Mouse (Mus musculus) adipose tissue, adult 10 weeks (tissue): ENCODE data around the gene Duoxa2. TPM values are rescaled to one million over a fixed set of nuclear protein-coding genes. Genes with fewer than 3 reads are reported as not detected.

Source experiments
- polyA plus RNA-seq: library from polyadenylated mRNA; stranded (reverse); fragments of 350-450 nt; fragmentation: Illumina TruSeq; extraction: RNeasy Lipid Tissue Mini Kit (QIAGEN cat#74804); gene quantifications from one replicate; pipeline ENCODE4 v1.2.3, GENCODE M21; 2014; ENCODE audit warnings: low read depth, low replicate concordance

Duoxa2 gene
- not detected for polyA plus RNA-seq

GRCm38 (mm10) chr2:122298596-122299490, at the start of gene Duoxa2:
Duoxa2 (plus strand) TSS chr2:122298900.

GRCm38 (mm10) chr2:122298096-122298499, 602 bp upstream of the Duoxa2 start, which contains the start of gene Duox2:
Duox2 (minus strand) TSS chr2:122298449.

GRCm38 (mm10) chr2:122313536-122313935, 14.8 kb downstream of the Duoxa2 start, which contains the start of gene Duoxa1:
Duoxa1 (minus strand) TSS chr2:122313730.

GRCm38 (mm10) chr2:122315372-122315771, 16.7 kb downstream of the Duoxa2 start, which contains the start of gene Duox1:
Duox1 (plus strand) TSS chr2:122315672.

Other genes with a start within 250 kb of the Duoxa2 start
- 13.2 TPM for gene Spg11, start 180.5 kb upstream of the Duoxa2 start, polyA plus RNA-seq
- gene B2m, start 151.2 kb upstream of the Duoxa2 start, polyA plus RNA-seq, result 2,912 TPM
- 2.5 TPM for gene Trim69, start 138.2 kb upstream of the Duoxa2 start, polyA plus RNA-seq
- 0.20 TPM for gene Patl2, start 112.7 kb upstream of the Duoxa2 start, polyA plus RNA-seq
- gene Terb2, start 112.6 kb upstream of the Duoxa2 start, polyA plus RNA-seq, result not detected
- 86.4 TPM for gene Sord, start 64.2 kb upstream of the Duoxa2 start, polyA plus RNA-seq
- gene Duox2, start 451 bp upstream of the Duoxa2 start, polyA plus RNA-seq, result 0.24 TPM
- gene Duoxa1, start 14.8 kb downstream of the Duoxa2 start, polyA plus RNA-seq, result 1.0 TPM
- gene Duox1, start 16.8 kb downstream of the Duoxa2 start, polyA plus RNA-seq, result 0.09 TPM
- 15.8 TPM for gene Shf, start 70.3 kb downstream of the Duoxa2 start, polyA plus RNA-seq
- gene Slc28a2, start 127.6 kb downstream of the Duoxa2 start, polyA plus RNA-seq, result 13.3 TPM
- gene Gm14085, start 186.0 kb downstream of the Duoxa2 start, polyA plus RNA-seq, result not detected